Mouse (Mus musculus) MEL (cell line): ENCODE measurements at regions not wholly inside any gene's neighbourhood (a gene's known extent, or its start where the extent isn't known, plus 50 kb on each side); places are given as distances from the start of the nearest gene placed in this dataset.

Source experiments
- DNase-seq: peaks from one replicate; pipeline ENCODE4 v3.0.0; 2011; ENCODE audit warnings: low read depth, low spot score
- H3K27ac ChIP-seq: 2 replicates; pipeline ENCODE4 v1.5.1; 2012; ENCODE audit warnings: low read depth, mild to moderate bottlenecking, control low read depth, low read length, moderate library complexity; ENCODE audit not compliant: control insufficient read depth
- H3K27me3 ChIP-seq, 2 experiments: fragments of 150-350 bp in 1 of 2; sonication (generic) in 1 of 2; 2 replicates each; pipeline ENCODE4 v1.6.1; 2012; ENCODE audit warnings: low read length in 2 of 2, mild to moderate bottlenecking in 2 of 2, improper control_type of control experiment in 1 of 2, moderate library complexity in 1 of 2; ENCODE audit not compliant: insufficient read depth in 2 of 2, control insufficient read depth in 1 of 2
- H3K36me3 ChIP-seq, 2 experiments: 2 replicates each; pipeline ENCODE4 v1.6.1; 2012 to 2014; ENCODE audit warnings: low read length in 2 of 2, improper control_type of control experiment in 1 of 2, inconsistent platforms in 1 of 2, mild to moderate bottlenecking in 1 of 2; ENCODE audit not compliant: insufficient read depth in 2 of 2, control insufficient read depth in 1 of 2
- H3K4me1 ChIP-seq, 2 experiments: fragments of 150-350 bp in 1 of 2; sonication (generic) in 1 of 2; 2 replicates each; pipeline ENCODE4 v1.6.1; 2012; ENCODE audit warnings: low read length in 2 of 2, improper control_type of control experiment in 1 of 2, mild to moderate bottlenecking in 1 of 2; ENCODE audit not compliant: insufficient read depth in 2 of 2, control insufficient read depth in 1 of 2
- H3K4me3 ChIP-seq, 2 experiments: fragments of 150-350 bp in 1 of 2; sonication (generic) in 1 of 2; 2 replicates each; pipeline ENCODE4 v1.5.1; 2012; ENCODE audit warnings: low read depth in 2 of 2, low read length in 2 of 2, mild to moderate bottlenecking in 2 of 2, moderate library complexity in 2 of 2, control low read depth in 1 of 2, improper control_type of control experiment in 1 of 2; ENCODE audit not compliant: control insufficient read depth in 1 of 2, insufficient read depth in 1 of 2
- H3K79me2 ChIP-seq: 2 replicates; pipeline ENCODE4 v1.6.1; 2012; ENCODE audit warnings: mild to moderate bottlenecking, low read length, moderate library complexity; ENCODE audit not compliant: control insufficient read depth, poor library complexity, insufficient read depth
- H3K9ac ChIP-seq: 2 replicates; pipeline ENCODE4 v1.6.1; 2012; ENCODE audit warnings: low read depth, mild to moderate bottlenecking, control low read depth, low read length, moderate library complexity; ENCODE audit not compliant: control insufficient read depth, poor library complexity, severe bottlenecking
- H3K9me3 ChIP-seq: fragments of 150-350 bp; sonication (generic); replicated peaks from 2 replicates; pipeline ENCODE4 v1.6.1; 2012; ENCODE audit warnings: mild to moderate bottlenecking, low read length, improper control_type of control experiment, moderate library complexity; ENCODE audit not compliant: insufficient read depth
- CTCF ChIP-seq, 3 experiments: IDR thresholded peaks in 2 of 3; conservative IDR thresholded peaks in 1 of 3; 2 replicates each; pipeline ENCODE4 v1.5.1; 2011 to 2012; ENCODE audit warnings: low read length in 3 of 3, low read depth in 2 of 3, mild to moderate bottlenecking in 2 of 3, improper control_type of control experiment in 1 of 3, inconsistent platforms in 1 of 3, mixed read lengths in 1 of 3, moderate library complexity in 1 of 3; ENCODE audit not compliant: control insufficient read depth in 1 of 3, insufficient read depth in 1 of 3, poor library complexity in 1 of 3, severe bottlenecking in 1 of 3
- EP300 ChIP-seq, 2 experiments: IDR thresholded peaks; 2 replicates each; pipeline ENCODE4 v1.6.1; 2011; ENCODE audit warnings: improper control_type of control experiment in 2 of 2, low read length in 2 of 2, low read depth in 1 of 2, mild to moderate bottlenecking in 1 of 2
- GATA1 ChIP-seq: IDR thresholded peaks from 2 replicates; pipeline ENCODE4 v1.6.1; 2011; ENCODE audit warnings: low read depth, low read length, improper control_type of control experiment
- HCFC1 ChIP-seq: IDR thresholded peaks from 2 replicates; pipeline ENCODE4 v1.6.1; 2012; ENCODE audit warnings: low read depth, mild to moderate bottlenecking, inconsistent platforms, low read length, improper control_type of control experiment, moderate library complexity
- MAX ChIP-seq: IDR thresholded peaks from 2 replicates; pipeline ENCODE4 v1.6.1; 2011; ENCODE audit warnings: low read length, improper control_type of control experiment
- MAZ ChIP-seq: IDR thresholded peaks from 2 replicates; pipeline ENCODE4 v1.6.1; 2012; ENCODE audit warnings: low read depth, mild to moderate bottlenecking, inconsistent platforms, low read length, improper control_type of control experiment
- MEF2A ChIP-seq: IDR thresholded peaks from 2 replicates; pipeline ENCODE4 v1.6.1; 2014; ENCODE audit warnings: low read depth, mild to moderate bottlenecking, inconsistent platforms, low read length, improper control_type of control experiment; ENCODE audit not compliant: poor library complexity, insufficient replicate concordance, severe bottlenecking; ENCODE audit errors: extremely low read depth
- NELFE ChIP-seq: IDR thresholded peaks from 2 replicates; pipeline ENCODE4 v1.6.1; 2011; ENCODE audit warnings: low read depth, low read length, improper control_type of control experiment
- NRF1 ChIP-seq: IDR thresholded peaks from 2 replicates; pipeline ENCODE4 v1.6.1; 2014; ENCODE audit warnings: low read depth, mild to moderate bottlenecking, inconsistent platforms, low read length, improper control_type of control experiment, moderate library complexity; ENCODE audit not compliant: poor library complexity, insufficient read depth, severe bottlenecking
- POLR2A ChIP-seq, 2 experiments: IDR thresholded peaks; 2 replicates each; pipeline ENCODE4 v1.6.1; 2011 to 2012; ENCODE audit warnings: low read length in 2 of 2, mild to moderate bottlenecking in 2 of 2, control low read depth in 1 of 2, improper control_type of control experiment in 1 of 2, low read depth in 1 of 2, moderate library complexity in 1 of 2; ENCODE audit not compliant: control insufficient read depth in 1 of 2, insufficient read depth in 1 of 2, poor library complexity in 1 of 2
- RAD21 ChIP-seq: IDR thresholded peaks from 2 replicates; pipeline ENCODE4 v1.6.1; 2011; ENCODE audit warnings: mild to moderate bottlenecking, low read depth, low read length, improper control_type of control experiment
- SIN3A ChIP-seq: IDR thresholded peaks from 2 replicates; pipeline ENCODE4 v1.6.1; 2012; ENCODE audit warnings: low read length, improper control_type of control experiment, inconsistent platforms
- SMC3 ChIP-seq: IDR thresholded peaks from 2 replicates; pipeline ENCODE4 v1.6.1; 2011; ENCODE audit warnings: low read depth, low read length, improper control_type of control experiment
- TBP ChIP-seq: IDR thresholded peaks from 2 replicates; pipeline ENCODE4 v1.8.0; 2011; ENCODE audit warnings: low read depth, low read length, improper control_type of control experiment
- TCF12 ChIP-seq: IDR thresholded peaks from 2 replicates; pipeline ENCODE4 v1.6.1; 2014; ENCODE audit warnings: low read depth, mild to moderate bottlenecking, inconsistent platforms, low read length, improper control_type of control experiment, moderate library complexity
- UBTF ChIP-seq: IDR thresholded peaks from 2 replicates; pipeline ENCODE4 v1.6.1; 2012; ENCODE audit warnings: low read depth, mild to moderate bottlenecking, inconsistent platforms, low read length, improper control_type of control experiment, moderate library complexity, borderline replicate concordance; ENCODE audit not compliant: insufficient read depth
- USF2 ChIP-seq, 2 experiments: IDR thresholded peaks; 2 replicates each; pipeline ENCODE4 v1.6.1; 2011 to 2012; ENCODE audit warnings: improper control_type of control experiment in 2 of 2, low read length in 2 of 2, borderline replicate concordance in 1 of 2, inconsistent platforms in 1 of 2, low read depth in 1 of 2, mild to moderate bottlenecking in 1 of 2; ENCODE audit not compliant: insufficient read depth in 1 of 2
- ZC3H11A ChIP-seq: IDR thresholded peaks from 2 replicates; pipeline ENCODE4 v1.6.1; 2012; ENCODE audit warnings: low read depth, mild to moderate bottlenecking, inconsistent platforms, low read length, improper control_type of control experiment
- ZKSCAN1 ChIP-seq: IDR thresholded peaks from 2 replicates; pipeline ENCODE4 v1.6.1; 2012; ENCODE audit warnings: low read depth, mild to moderate bottlenecking, inconsistent platforms, low read length, improper control_type of control experiment, moderate library complexity
- ZMIZ1 ChIP-seq: IDR thresholded peaks from 2 replicates; pipeline ENCODE4 v1.6.1; 2012; ENCODE audit warnings: low read depth, mild to moderate bottlenecking, inconsistent platforms, low read length, improper control_type of control experiment, moderate library complexity

DNA sequence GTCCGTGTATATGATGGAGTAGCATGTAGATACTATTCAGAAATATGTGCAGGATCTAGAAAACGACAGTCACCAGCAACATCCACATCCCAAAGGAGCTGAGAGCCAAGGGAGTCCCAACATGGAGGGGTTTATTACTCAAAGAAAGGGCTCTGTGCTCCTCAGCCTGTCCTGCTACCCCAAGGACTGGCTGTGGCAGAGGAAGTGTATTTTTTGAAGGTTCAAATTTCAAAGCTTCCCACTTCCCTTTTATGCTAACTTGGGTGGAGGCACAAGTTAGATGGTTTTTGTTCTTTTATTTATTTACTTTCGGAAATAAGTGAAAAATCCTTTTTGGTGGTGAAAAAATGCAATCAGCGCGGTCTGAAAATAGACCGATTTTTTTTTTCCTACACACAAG is 602.8 kb downstream of the Adgrl2 start:
- Histone ChIP-seq H3K4me3 (no peak overlapping the region), H3K9ac (no peak overlapping the region), H3K79me2 (no peaks in the 10 kb centered on the region), H3K9me3 (no peaks in the 10 kb centered on the region), H3K27ac (no peak overlapping the region), H3K27me3 (no peaks in the 10 kb centered on the region; a peak in 1 of 4 replicates), H3K4me1 (no peaks in the 10 kb centered on the region), H3K36me3 (no peaks in the 10 kb centered on the region)
- TF ChIP-seq RAD21 (no peak), MAX (no peak), UBTF (no peak), POLR2A (IDR thresholded peaks at IDR 0.05; ENCODE audit: control insufficient read depth in 1 of 2, insufficient read depth in 1 of 2, low read depth in 1 of 2, low read length in 2 of 2, poor library complexity in 1 of 2) (no peak), HCFC1 (no peak), EP300 (IDR thresholded peaks at IDR 0.05; ENCODE audit: low read depth in 1 of 2, low read length in 2 of 2) (no peak), MAZ (no peak), TBP (no peak), SIN3A (no peak), NRF1 (no peak), USF2 (IDR thresholded peaks at IDR 0.05; ENCODE audit: borderline replicate concordance in 1 of 2, insufficient read depth in 1 of 2, low read depth in 1 of 2, low read length in 2 of 2) (no peak), MEF2A (no peak), TCF12 (no peak), ZKSCAN1 (no peak), GATA1 (no peak), NELFE (no peak), ZMIZ1 (no peak)
- DNase-seq = peak; percentile 20

DNA sequence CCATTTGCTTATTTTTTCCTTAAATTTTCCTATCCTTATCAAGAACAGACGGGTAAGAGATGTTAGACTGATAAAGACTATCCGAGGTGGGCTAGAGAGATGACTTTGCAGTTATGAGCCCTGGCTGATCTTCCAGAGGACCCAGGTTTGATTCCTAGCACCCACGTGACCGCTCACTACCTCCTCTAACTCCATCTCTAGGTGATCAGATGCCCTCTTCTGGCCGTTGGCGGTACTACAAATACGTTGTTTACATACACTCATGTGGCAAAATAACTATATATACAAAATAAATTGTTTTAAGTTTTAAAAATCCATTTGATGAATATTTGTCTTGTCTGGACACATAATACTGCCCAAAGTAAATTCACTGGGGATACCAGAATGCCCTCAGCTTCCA is 604.6 kb downstream of the Adgrl2 start:
- H3K27me3 ChIP-seq = no peaks in the 10 kb centered on the region
- no peaks in the 10 kb centered on the region for H3K9me3 ChIP-seq
- no peak overlapping the region for H3K27ac ChIP-seq
- no peak overlapping the region for H3K9ac ChIP-seq
- H3K36me3 ChIP-seq = no peaks in the 10 kb centered on the region
- peak; percentile 47 for DNase-seq
- no peak overlapping the region for H3K4me3 ChIP-seq
- H3K4me1 ChIP-seq = no peaks in the 10 kb centered on the region
- TF ChIP-seq ZC3H11A (0 out of 2 replicates have a peak, but pooled peaks have one; percentile 29), RAD21 (peak; percentile 48), SMC3 (peak; percentile 43; the same call in 1 of the 2 replicates), ZMIZ1 (no peak), CTCF (IDR thresholded peaks at IDR 0.05 in 2 of 3, conservative IDR thresholded peaks at IDR 0.05 in 1 of 3; ENCODE audit: control insufficient read depth in 1 of 3, insufficient read depth in 1 of 3, low read depth in 2 of 3, low read length in 3 of 3, poor library complexity in 1 of 3, severe bottlenecking in 1 of 3) (peak; percentile 33 to 42 (median 39))
- TF ChIP-seq, all 39 proteins: peak for 4
- H3K79me2 ChIP-seq = no peaks in the 10 kb centered on the region
